In genomic region chr12:12840661-12841384, GRCm38 (mm10) we compare ENCODE assay signal across 8 mouse cellular contexts.
A peak's percentile ranks its signal among the peaks of the same experiment; 100 is the strongest.
DNase-seq lines count a peak whose midpoint lies in the region; ATAC-seq and TF ChIP-seq lines count a peak whose summit lies in the region.

No protein-coding gene starts in this region.

- H3K36me3 ChIP-seq in forebrain, embryonic 10.5 days (replicated peaks): no peaks in the 10 kb centered on the region
- no peaks in the 10 kb centered on the region for H3K36me3 ChIP-seq in forebrain, embryonic 16.5 days (ENCODE audit: control insufficient read depth, insufficient read depth)
- H3K36me3 ChIP-seq in E14TG2a.4 (ENCODE audit: insufficient read depth, low read length): no peaks in the 10 kb centered on the region
- no peaks in the 10 kb centered on the region for H3K36me3 ChIP-seq in heart, postnatal 0 days (replicated peaks; ENCODE audit: control insufficient read depth, insufficient read depth, low read length)
- H3K36me3 ChIP-seq in liver, embryonic 12.5 days: no peaks in the 10 kb centered on the region

- H3K9me3 ChIP-seq in forebrain, embryonic 10.5 days: no peaks in the 10 kb centered on the region
- no peaks in the 10 kb centered on the region for H3K9me3 ChIP-seq in forebrain, embryonic 16.5 days (ENCODE audit: control insufficient read depth, low read length)
- H3K9me3 ChIP-seq in E14TG2a.4 (ENCODE audit: low read length): no peaks in the 10 kb centered on the region
- H3K9me3 ChIP-seq in heart, postnatal 0 days (replicated peaks; ENCODE audit: control insufficient read depth, low read length): no peaks in the 10 kb centered on the region
- H3K9me3 ChIP-seq in liver, embryonic 12.5 days (replicated peaks): no peaks in the 10 kb centered on the region

- TF ChIP-seq EP300 in heart, postnatal 0 days (IDR thresholded peaks at IDR 0.05; ENCODE audit: low read depth): 0 out of 2 replicates have a peak, but pooled peaks have one; percentile 30

- peak; percentile 30 for DNase-seq in forebrain, embryonic 10.5 days (ENCODE audit: extremely low spot score, low spot score)
- peak; percentile 9 for DNase-seq in heart, postnatal 0 days (ENCODE audit: low spot score)
- no peak for DNase-seq in right cerebral cortex, postnatal 10 days (ENCODE audit: low spot score in 2 of 2)
- DNase-seq in thymus, postnatal 4 days: no peak
- no peak for DNase-seq in layer of hippocampus, adult 8-10 months (ENCODE audit: low spot score in 2 of 2)

- H3K27me3 ChIP-seq in forebrain, embryonic 10.5 days (ENCODE audit: poor library complexity, severe bottlenecking): no peaks in the 10 kb centered on the region
- no peaks in the 10 kb centered on the region for H3K27me3 ChIP-seq in forebrain, embryonic 16.5 days (replicated peaks; ENCODE audit: control insufficient read depth, insufficient read depth, low read length)
- H3K27me3 ChIP-seq in E14TG2a.4 (ENCODE audit: insufficient read depth, low read length): no peaks in the 10 kb centered on the region
- no peaks in the 10 kb centered on the region for H3K27me3 ChIP-seq in heart, postnatal 0 days (ENCODE audit: control insufficient read depth, insufficient read depth, low read length)
- H3K27me3 ChIP-seq in liver, embryonic 12.5 days (replicated peaks): no peaks in the 10 kb centered on the region

- H3K9ac ChIP-seq in forebrain, embryonic 16.5 days (replicated peaks; ENCODE audit: low read depth, low read length): no peak overlapping the region
- no peak overlapping the region for H3K9ac ChIP-seq in heart, postnatal 0 days (replicated peaks; ENCODE audit: low read depth, low read length)
- no peak overlapping the region for H3K9ac ChIP-seq in liver, embryonic 12.5 days

- peak overlapping the region; percentile 33 for H3K4me3 ChIP-seq in forebrain, embryonic 10.5 days
- no peak overlapping the region for H3K4me3 ChIP-seq in forebrain, embryonic 16.5 days (replicated peaks; ENCODE audit: low read length)
- H3K4me3 ChIP-seq in E14TG2a.4 (replicated peaks; ENCODE audit: low read length): peak overlapping the region; percentile 61
- 0 out of 2 replicates have a peak overlapping the region, but pooled peaks have one; percentile 16 for H3K4me3 ChIP-seq in heart, postnatal 0 days (ENCODE audit: low read depth, low read length)
- 0 out of 2 replicates have a peak overlapping the region, but pooled peaks have one; percentile 14 for H3K4me3 ChIP-seq in liver, embryonic 12.5 days

- ATAC-seq in forebrain, embryonic 16.5 days: no peak
- ATAC-seq in heart, postnatal 0 days (ENCODE audit: insufficient read depth, low read depth): peak; percentile 57
- ATAC-seq in liver, embryonic 12.5 days: no peak

- H3K4me2 ChIP-seq in forebrain, embryonic 16.5 days (ENCODE audit: low read length): no peak overlapping the region
- H3K4me2 ChIP-seq in heart, postnatal 0 days (ENCODE audit: low read depth, low read length): peak overlapping the region; percentile 47
- H3K4me2 ChIP-seq in liver, embryonic 12.5 days: peak overlapping the region; percentile 38

- WGBS in forebrain, embryonic 10.5 days: 35% methylated on average over 17 of the region's 17 CpGs
- 42% methylated on average over 17 of the region's 17 CpGs for WGBS in forebrain, embryonic 16.5 days
- 31% methylated on average over 17 of the region's 17 CpGs for WGBS in heart, postnatal 0 days
- 41% methylated on average over 17 of the region's 17 CpGs for WGBS in liver, embryonic 12.5 days (ENCODE audit: insufficient replicate concordance)

- peaks cover 32% of the 10 kb centered on the region for H3K4me1 ChIP-seq in forebrain, embryonic 10.5 days
- peaks cover 3% of the 10 kb centered on the region for H3K4me1 ChIP-seq in forebrain, embryonic 16.5 days (replicated peaks; ENCODE audit: control insufficient read depth, insufficient read depth, low read length)
- peaks cover 50% of the 10 kb centered on the region for H3K4me1 ChIP-seq in E14TG2a.4 (replicated peaks; ENCODE audit: low read depth, low read length)
- no peaks in the 10 kb centered on the region for H3K4me1 ChIP-seq in heart, postnatal 0 days (ENCODE audit: control insufficient read depth, insufficient read depth)
- 0 out of 2 replicates have a peak, but pooled peaks cover 4% of the 10 kb centered on the region for H3K4me1 ChIP-seq in liver, embryonic 12.5 days

- no peak for TF ChIP-seq CTCF in E14TG2a.4 (conservative IDR thresholded peaks at IDR 0.05; ENCODE audit: low read length)
- TF ChIP-seq CTCF in heart, postnatal 0 days (IDR thresholded peaks at IDR 0.05; ENCODE audit: low read depth): no peak

- H3K27ac ChIP-seq in forebrain, embryonic 10.5 days: peak overlapping the region; percentile 81
- no peak overlapping the region for H3K27ac ChIP-seq in forebrain, embryonic 16.5 days (ENCODE audit: low read length)
- 0 out of 2 replicates have a peak overlapping the region, but pooled peaks have one; percentile 3 for H3K27ac ChIP-seq in heart, postnatal 0 days (ENCODE audit: low read depth)
- H3K27ac ChIP-seq in liver, embryonic 12.5 days: no peak overlapping the region

Comparison
In these comparisons a context has a peak if more than half of its experiments do, and no peak if none do; other contexts are left out.
1. H3K27ac ChIP-seq: peak in forebrain, embryonic 10.5 days (single experiment) and heart, postnatal 0 days (single experiment); none in forebrain, embryonic 16.5 days (single experiment) and liver, embryonic 12.5 days (single experiment).
2. DNase-seq: peak in forebrain, embryonic 10.5 days (single experiment) and heart, postnatal 0 days (single experiment); none in right cerebral cortex, postnatal 10 days (0 of 2), thymus, postnatal 4 days (single experiment) and layer of hippocampus, adult 8-10 months (0 of 2).